Mouse (Mus musculus) common myeloid progenitor, adult 5-6 weeks (primary cell): ENCODE measurements around the gene Thada. TPM values are rescaled to one million over a fixed set of nuclear protein-coding genes. Genes with fewer than 3 reads are reported as not detected.
A peak's percentile ranks its signal among the peaks of the same experiment; 100 is the strongest.

Source experiments
- ATAC-seq: replicated peaks from 2 replicates; pipeline ENCODE4 v1.8.0; 2016; ENCODE audit warnings: low read depth, mild to moderate bottlenecking, moderate TSS enrichment, inconsistent platforms; ENCODE audit not compliant: poor library complexity, severe bottlenecking
- total RNA-seq: library from RNA; stranded (forward); fragments of 200-1000, 187-1606 nt; gene quantifications from 2 replicates; pipeline ENCODE4 v1.2.3, GENCODE M21; 2017

Thada gene
- total RNA-seq, 1 experiment from 2014 or later = 40.6 TPM

DNA sequence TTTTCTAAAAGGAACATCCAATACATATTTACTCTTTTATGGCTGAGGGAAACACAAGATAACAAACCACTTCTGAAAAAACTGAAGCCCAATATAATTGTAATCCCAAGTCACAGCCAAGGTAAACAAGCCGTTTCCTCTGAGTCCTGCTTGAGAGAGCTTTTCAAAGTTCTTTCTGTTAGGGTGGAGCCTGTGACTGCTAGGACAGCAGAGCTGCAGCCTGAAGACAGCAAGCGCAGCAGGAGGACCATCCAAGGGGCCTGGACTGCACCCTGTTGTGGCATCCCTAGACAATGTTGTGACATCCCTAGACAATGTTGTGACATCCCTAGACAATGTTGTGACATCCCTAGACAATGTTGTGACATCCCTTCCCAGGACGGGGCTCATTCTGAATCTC, 197.6 kb downstream of the Thada start:
- peak; percentile 50 for ATAC-seq

GRCm38 (mm10) chr17:84267456-84268074, 198.4 kb downstream of the Thada start:
- peak; percentile 19; the same call in 1 of the 2 replicates for ATAC-seq

DNA sequence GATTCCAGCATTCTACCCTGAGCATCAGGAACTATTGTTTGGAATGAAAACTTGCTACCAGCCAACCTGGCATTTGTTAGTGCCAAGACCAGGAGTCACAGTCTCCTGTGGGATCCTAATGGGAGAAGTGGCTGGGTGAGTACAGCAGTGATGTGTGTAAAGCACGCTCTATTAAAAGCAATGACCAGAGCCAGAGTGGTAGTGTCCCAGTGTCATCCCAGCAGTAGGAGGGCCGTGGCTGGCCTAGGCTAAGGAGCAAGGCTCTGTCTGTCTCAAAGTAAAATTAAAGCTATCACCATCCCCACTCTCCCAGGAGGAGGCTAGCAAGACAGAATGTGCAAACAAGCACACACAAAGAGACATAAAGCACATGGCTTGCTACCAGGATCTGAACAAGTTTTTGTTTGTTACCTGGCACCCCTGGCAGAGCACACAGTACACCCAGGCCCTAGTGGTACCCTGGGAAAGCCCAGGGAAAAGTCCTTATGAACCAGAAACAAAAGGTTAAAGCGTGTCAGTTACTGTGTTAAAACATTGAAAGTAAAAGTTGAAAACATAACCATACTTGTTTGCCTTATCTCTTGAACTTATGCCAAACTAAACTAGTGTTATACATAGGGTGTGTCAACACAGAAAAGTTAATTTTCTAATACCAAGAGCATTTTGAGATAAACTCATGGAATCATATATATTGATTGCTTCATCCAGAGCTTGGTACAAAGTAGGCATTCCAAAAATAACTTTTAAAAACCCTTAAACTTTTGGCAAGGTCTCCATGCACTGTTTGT, 199.7 kb downstream of the Thada start:
- no peak for ATAC-seq

GRCm38 (mm10) chr17:84265480-84266130, 200.4 kb downstream of the Thada start:
- ATAC-seq = no peak

DNA sequence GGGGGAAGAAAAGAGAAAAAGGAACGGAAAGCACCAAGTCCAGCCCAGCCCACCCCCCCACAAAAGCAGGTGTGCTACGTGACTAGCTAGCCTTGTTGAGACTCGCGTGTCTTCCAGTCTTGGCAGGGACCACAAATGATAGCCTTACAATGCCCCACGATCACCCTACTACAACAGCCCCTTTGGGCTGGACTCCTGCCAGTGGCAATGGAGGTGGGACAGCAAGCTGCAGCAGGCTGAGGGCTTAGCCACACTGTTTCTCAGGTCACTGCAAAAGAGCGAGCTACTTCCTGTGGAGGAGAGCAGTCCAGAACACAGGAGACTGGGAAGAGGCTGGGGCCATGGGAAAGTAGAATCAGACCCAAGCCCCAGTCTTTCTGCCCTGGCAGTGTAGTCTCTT, 201.7 kb downstream of the Thada start:
- ATAC-seq = no peak

DNA sequence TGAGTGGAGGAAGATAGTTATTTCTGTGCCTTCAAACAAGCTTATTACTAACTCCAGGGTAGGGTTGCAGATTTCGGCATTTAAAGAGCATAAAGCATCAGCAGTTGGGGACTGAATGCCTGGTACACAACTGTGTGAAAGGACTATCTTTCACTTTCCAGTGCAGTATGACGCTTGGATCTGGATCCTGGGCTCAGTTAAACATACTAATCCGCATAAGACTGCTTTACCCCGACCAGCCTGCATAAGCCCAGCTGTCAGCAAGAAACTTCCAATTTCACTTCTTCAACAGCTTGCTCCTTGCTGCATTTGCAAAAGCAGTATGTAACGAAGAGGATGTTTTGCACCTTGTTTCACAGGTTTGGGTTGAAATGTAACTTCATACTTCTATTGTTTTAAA, 202.4 kb downstream of the Thada start:
- no peak for ATAC-seq

DNA sequence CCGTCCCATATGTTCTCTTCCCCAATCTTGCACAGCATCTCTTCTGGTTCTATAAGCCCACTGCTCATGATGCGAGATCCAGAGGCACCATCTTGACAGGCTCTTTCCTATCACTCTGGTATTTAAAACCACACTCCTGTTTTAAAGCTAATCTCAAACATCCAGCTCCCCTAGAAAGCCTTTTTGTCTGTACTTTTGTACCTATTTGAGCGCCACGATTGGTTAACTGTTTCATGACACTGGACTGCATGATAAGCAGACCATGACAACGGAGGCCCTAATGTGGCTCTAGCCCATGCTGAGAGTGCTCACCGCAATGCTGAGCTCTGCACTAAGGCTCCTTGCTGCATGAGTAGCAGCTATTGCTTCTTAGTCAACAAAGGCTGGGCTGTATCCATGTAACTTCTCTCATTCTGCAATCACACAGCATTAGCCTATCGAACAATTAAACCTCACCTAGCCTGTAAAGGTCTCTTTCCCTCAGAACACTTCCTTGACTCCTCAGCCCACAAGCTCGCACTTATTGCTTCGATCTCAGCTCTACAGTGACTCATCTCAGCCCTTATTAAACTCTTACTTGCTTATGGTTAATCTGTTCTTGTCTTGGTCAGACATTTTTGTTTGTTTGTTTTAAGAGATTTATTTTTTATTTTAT, 203.6 kb downstream of the Thada start:
- ATAC-seq = peak; percentile 71

DNA sequence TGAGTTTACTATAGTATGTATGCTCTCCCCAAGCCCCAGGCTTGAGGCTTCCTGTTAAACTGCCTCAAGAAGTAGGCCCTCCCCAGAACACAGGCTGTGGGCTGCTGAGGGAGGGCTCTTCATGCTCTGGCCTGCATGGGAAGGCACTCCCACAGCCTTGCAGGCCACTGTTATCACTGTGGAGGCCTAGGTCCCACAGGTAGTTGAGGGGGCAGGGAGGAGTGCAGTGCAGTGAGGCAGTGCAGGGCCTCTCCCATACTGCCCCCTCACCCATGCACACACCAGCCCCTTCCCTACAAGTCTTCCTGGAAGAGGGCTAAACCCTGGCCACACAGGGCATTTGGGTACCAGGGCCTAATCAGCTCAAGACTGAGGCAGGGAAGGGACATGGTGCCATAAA, 205.0 kb downstream of the Thada start:
- 0 out of 2 replicates have a peak, but pooled peaks have one; percentile 19 for ATAC-seq

GRCm38 (mm10) chr17:84260226-84260625, 205.8 kb downstream of the Thada start:
- ATAC-seq = no peak

GRCm38 (mm10) chr17:84258638-84259261, 207.3 kb downstream of the Thada start:
- ATAC-seq = peak; percentile 43

- ATAC-seq = no peak
These were observed 208.0 kb downstream of the Thada start for GRCm38 (mm10) chr17:84257927-84258532.

DNA sequence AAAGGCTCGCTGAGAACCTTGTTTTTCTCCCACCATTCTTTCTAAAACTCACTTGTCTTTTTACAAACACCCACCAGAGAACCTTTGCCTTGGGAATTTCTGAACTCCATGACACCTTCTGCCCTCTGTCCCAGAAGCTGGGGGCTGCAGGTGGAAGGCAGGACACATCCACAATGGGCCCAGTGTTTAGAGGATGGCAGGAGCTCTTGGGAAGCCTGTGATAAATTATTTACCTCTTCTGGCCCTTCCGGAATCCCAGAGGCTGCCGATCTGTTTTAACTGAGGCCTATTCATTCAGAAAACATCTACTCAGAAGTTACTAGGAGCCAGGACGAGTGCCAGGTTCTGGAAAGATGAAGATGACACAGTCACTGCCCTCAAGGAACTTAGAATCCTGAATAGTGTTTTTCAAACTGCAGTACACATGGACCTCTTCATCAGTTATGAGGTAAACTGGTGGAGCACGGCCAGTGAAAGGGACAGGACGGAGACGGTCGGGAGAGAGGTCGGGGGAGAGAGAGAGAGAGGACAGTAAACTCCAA, 209.7 kb downstream of the Thada start:
- no peak for ATAC-seq

DNA sequence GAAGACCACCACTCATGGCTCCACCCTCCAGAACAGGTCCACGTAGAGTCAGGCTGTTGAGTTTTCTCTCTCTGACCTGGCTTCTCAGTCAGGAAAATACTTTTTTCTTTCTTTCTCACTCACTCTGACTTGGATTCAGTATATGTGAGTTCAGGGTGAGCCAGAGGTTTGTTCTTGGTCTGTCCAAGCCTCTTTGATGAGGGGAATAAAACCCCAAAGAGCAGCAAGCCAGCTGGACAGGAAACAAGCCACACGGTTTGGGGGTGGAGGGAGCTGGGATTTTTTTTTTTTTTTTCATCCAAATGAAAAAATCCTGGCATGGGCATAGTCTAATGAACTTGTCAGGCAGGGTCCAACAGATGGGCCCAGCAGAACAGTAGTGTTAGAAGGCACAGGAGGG, 210.2 kb downstream of the Thada start:
- no peak for ATAC-seq

- ATAC-seq = no peak
These were observed 214.6 kb downstream of the Thada start for GRCm38 (mm10) chr17:84251426-84251825.

DNA sequence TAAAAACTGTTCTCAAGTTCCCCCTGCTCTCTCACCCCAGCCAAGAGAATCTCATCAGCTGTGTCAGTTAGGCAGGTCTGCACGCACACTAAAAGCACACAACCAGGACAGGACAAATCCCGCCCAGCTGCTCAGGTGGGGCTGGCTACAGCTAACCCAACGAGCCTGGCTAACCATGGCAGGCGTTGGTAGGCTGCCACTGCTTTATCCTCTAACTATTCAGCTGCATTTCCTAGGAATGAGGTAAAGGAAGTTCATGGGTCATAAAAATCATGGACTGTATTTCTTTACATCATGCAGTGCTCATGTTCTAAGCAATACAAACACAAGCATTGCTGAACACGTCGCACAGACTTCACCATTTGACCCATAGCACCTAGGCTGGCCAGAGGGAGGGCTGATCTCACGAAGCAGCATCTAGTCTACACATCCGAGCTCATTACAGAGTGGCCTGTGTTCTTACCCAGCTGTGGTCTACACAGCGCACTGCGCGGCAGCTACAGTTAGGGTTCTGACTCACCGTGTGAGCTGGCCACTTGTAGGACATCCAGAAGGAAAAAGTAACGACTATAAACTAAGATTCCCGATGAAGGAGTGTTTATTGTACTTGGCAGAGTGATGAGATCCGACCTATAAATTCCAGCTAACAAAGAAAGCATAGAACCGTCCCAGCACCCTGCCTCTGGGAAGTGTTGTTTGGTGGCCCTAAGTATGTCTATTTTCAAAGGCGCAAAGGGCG, 221.7 kb downstream of the Thada start:
- no peak for ATAC-seq

GRCm38 (mm10) chr17:84243759-84244158, 222.2 kb downstream of the Thada start:
- no peak for ATAC-seq

DNA sequence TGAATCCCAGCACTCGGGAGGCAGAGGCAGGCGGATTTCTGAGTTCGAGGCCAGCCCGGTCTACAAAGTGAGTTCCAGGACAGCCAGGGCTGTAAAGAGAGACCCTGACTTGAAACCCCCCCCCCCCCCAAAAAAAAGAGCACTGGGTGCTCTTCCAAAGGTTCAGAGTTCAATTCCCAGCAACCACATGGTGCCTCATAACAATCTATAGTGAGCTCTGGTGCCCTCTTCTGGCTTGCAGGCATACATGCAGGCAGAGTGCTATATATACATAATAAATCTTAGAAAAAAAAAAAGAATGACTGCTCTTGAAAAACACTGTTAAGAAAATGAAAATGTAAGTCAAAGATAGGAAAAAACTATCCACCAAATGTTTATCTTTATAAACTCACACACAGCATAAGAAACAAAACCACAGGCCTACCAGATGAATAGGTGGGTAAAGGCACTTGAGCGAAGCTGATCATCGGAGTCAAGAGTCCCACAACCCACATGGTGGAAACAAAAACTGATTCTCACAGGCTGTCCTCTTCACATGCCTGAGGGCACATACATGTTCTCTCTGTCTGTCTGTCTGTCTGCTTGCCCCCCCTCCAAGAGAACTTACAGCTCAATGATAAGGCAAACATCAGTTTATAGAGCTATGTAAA, 224.6 kb downstream of the Thada start:
- ATAC-seq = peak; percentile 39; the same call in 1 of the 2 replicates

DNA sequence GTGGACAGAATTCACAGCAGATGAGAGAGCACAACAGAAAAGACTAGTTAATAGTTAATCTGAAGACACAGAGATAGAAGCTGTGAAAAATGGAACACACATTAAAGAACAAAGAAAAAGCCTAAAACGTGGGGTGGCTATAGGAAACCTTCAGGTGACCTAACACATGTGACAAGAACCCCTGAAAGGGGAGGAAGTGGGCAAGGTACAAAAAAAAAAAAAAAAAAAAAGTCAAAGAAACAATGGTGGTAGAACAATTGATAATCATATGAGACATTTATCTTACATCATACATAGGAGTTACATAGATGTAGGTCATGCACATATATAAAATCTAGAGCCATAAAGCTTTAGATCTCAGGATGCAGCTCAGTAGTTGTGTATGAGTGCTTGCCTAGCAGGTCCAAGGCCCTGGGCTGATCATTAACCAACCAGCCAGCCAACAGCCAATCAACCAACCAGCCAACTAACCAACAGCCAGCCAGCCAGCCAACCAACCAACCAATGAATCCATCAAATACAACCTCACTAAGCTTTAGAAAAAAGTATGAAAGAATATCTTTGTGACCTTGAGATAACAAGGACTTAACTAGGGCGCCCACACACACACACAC, 226.2 kb downstream of the Thada start:
- ATAC-seq = no peak
